ENCODE assay signal across 10 mouse cellular contexts in the genomic region with DNA sequence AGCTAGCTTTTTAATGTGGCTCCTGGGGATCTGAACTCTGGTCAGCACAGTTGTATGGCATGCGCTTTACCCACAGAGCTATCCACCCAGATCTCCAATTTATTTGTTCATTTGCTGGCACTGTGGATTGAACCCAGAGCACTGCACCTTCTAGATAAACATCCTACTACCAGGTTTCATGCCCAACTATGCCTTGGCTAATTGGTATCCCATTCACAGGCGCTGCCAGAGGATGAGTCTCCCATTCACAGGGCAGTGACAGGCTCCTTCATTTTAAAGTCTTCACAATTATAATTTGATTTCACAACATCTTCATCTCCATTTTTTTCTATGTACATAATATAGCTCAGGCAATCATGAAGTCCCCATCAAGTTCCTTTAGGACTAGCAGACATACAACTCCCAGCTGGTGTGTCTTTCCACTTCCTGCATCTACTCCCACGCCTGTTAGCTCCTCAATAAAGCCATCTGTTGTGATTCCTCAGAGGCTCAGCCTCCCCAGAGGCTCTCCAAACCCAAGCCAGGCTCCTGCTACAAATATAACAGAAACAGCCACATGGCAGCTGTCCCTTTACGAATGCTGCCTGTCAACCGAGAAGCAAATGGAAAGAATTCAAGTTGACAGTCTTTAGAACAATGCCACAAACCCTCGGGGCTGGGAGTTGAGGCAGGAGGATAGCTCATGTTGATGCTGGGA.
DNase-seq lines count a peak whose midpoint lies in the region; ATAC-seq and TF ChIP-seq lines count a peak whose summit lies in the region.
"Had no signal": no experiment of that assay in that cellular context is flagged by ENCODE, and none has a peak within 500 bp of the region (broad histone marks: within the 10 kb centered on the region; RNA-seq: fewer than 3 reads in every experiment).

No protein-coding gene starts in this region.

- no peaks in the 10 kb centered on the region for H3K27me3 ChIP-seq in kidney, embryonic 16.5 days (ENCODE audit: insufficient read depth, low read length)
- H3K27me3 ChIP-seq in hindbrain, postnatal 0 days (ENCODE audit: insufficient read depth, low read length), result no peaks in the 10 kb centered on the region
- H3K27me3 ChIP-seq in midbrain, embryonic 14.5 days (ENCODE audit: control insufficient read depth, insufficient read depth, low read length), result no peaks in the 10 kb centered on the region

- 40% methylated on average over 6 of the region's 6 CpGs for WGBS in kidney, embryonic 16.5 days
- WGBS in hindbrain, postnatal 0 days, result 30% methylated on average over 6 of the region's 6 CpGs
- 23% methylated on average over 6 of the region's 6 CpGs for WGBS in midbrain, embryonic 14.5 days

- H3K27ac ChIP-seq in kidney, embryonic 16.5 days (ENCODE audit: low read length), result peak overlapping the region; percentile 12; the same call in 1 of the 2 replicates
- H3K27ac ChIP-seq in hindbrain, postnatal 0 days, result peak overlapping the region; percentile 32; the same call in 1 of the 2 replicates
- peak overlapping the region; percentile 58 for H3K27ac ChIP-seq in midbrain, embryonic 14.5 days (replicated peaks; ENCODE audit: low read depth, low read length)
- H3K27ac ChIP-seq: macrophage had no signal

- H3K4me1 ChIP-seq in kidney, embryonic 16.5 days (ENCODE audit: insufficient read depth, low read length), result no peaks in the 10 kb centered on the region
- H3K4me1 ChIP-seq in hindbrain, postnatal 0 days (ENCODE audit: insufficient read depth, low read length), result no peaks in the 10 kb centered on the region
- peaks cover 17% of the 10 kb centered on the region for H3K4me1 ChIP-seq in midbrain, embryonic 14.5 days (ENCODE audit: control insufficient read depth, insufficient read depth, low read length)

- TF ChIP-seq CTCF in hindbrain, postnatal 0 days (IDR thresholded peaks at IDR 0.05; ENCODE audit: low read depth), result no peak

- no peaks in the 10 kb centered on the region for H3K9me3 ChIP-seq in kidney, embryonic 16.5 days (ENCODE audit: low read length)
- no peaks in the 10 kb centered on the region for H3K9me3 ChIP-seq in hindbrain, postnatal 0 days (ENCODE audit: low read length)
- H3K9me3 ChIP-seq in midbrain, embryonic 14.5 days (ENCODE audit: control insufficient read depth, low read length), result no peaks in the 10 kb centered on the region

- ATAC-seq in kidney, embryonic 16.5 days (ENCODE audit: low FRiP score, low TSS enrichment), result peak; percentile 73; the same call in 1 of the 2 replicates
- ATAC-seq in hindbrain, postnatal 0 days, result peak; percentile 84
- ATAC-seq in midbrain, embryonic 14.5 days (ENCODE audit: low FRiP score, low TSS enrichment), result peak; percentile 87

- H3K36me3 ChIP-seq in kidney, embryonic 16.5 days (ENCODE audit: insufficient read depth, low read length), result no peaks in the 10 kb centered on the region
- no peaks in the 10 kb centered on the region for H3K36me3 ChIP-seq in hindbrain, postnatal 0 days (ENCODE audit: insufficient read depth, low read length)
- H3K36me3 ChIP-seq in midbrain, embryonic 14.5 days (ENCODE audit: control insufficient read depth, insufficient read depth, low read length), result no peaks in the 10 kb centered on the region

- H3K4me3 ChIP-seq in kidney, embryonic 16.5 days (ENCODE audit: low read length), result no peak overlapping the region
- H3K4me3 ChIP-seq in hindbrain, postnatal 0 days (ENCODE audit: low read length), result no peak overlapping the region
- H3K4me3 ChIP-seq in midbrain, embryonic 14.5 days (replicated peaks; ENCODE audit: low read depth, low read length), result no peak overlapping the region
- H3K4me3 ChIP-seq: erythroblast, embryonic 14.5 days had no signal

- no peak overlapping the region for H3K9ac ChIP-seq in kidney, embryonic 16.5 days (replicated peaks; ENCODE audit: low read length)
- H3K9ac ChIP-seq in hindbrain, postnatal 0 days (replicated peaks; ENCODE audit: low read length), result no peak overlapping the region
- no peak overlapping the region for H3K9ac ChIP-seq in midbrain, embryonic 14.5 days (replicated peaks; ENCODE audit: low read length)

- DNase-seq in kidney, postnatal 25 days, result no peak
- peak; percentile 45 for DNase-seq in embryo, embryonic 11 days
- peak; percentile 77 for DNase-seq in hindbrain, postnatal 0 days (ENCODE audit: low spot score)
- peak; percentile 77 for DNase-seq in midbrain, embryonic 14.5 days
- DNase-seq in ovary, postnatal 36 days (ENCODE audit: low spot score), result no peak
- DNase-seq in adrenal gland, postnatal 4 days (ENCODE audit: low spot score in 2 of 2), result no peak
- no peak for DNase-seq in thymus, postnatal 36 days

- H3K4me2 ChIP-seq in kidney, embryonic 16.5 days (replicated peaks; ENCODE audit: low read depth, low read length), result no peak overlapping the region
- H3K4me2 ChIP-seq in hindbrain, postnatal 0 days (ENCODE audit: low read depth, low read length), result no peak overlapping the region
- no peak overlapping the region for H3K4me2 ChIP-seq in midbrain, embryonic 14.5 days (ENCODE audit: low read length)

Comparison
In these comparisons a context has a peak if more than half of its experiments do, and no peak if none do; other contexts are left out.
1. DNase-seq: peak in embryo, embryonic 11 days (single experiment), hindbrain, postnatal 0 days (single experiment) and midbrain, embryonic 14.5 days (single experiment); none in kidney, postnatal 25 days (0 of 2), ovary, postnatal 36 days (single experiment), adrenal gland, postnatal 4 days (0 of 2) and thymus, postnatal 36 days (0 of 2).
2. Peak in every context shown above with its lines, with median percentiles within 50 percentile points of each other: ATAC-seq and H3K27ac ChIP-seq.